Comparison of ENCODE assay signal across 28 mouse cellular contexts in genomic region chr15:84331066-84331612, GRCm38 (mm10). TPM values are rescaled to one million over a fixed set of nuclear protein-coding genes. Genes with fewer than 3 reads are reported as not detected.
DNase-seq lines count a peak whose midpoint lies in the region; TF ChIP-seq lines count a peak whose summit lies in the region.
"Had no signal": no experiment of that assay in that cellular context is flagged by ENCODE, and none has a peak within 500 bp of the region (broad histone marks: within the 10 kb centered on the region; RNA-seq: fewer than 3 reads in every experiment).

No protein-coding gene starts in this region.

- peak; percentile 56 for DNase-seq in kidney, postnatal 10 days
- no peak for DNase-seq in kidney, adult 18-20 months
- DNase-seq in thymus, postnatal 0 days (ENCODE audit: low spot score) = peak; percentile 77
- no peak for DNase-seq in thymus, postnatal 4 days
- DNase-seq in induced T-regulatory cell, adult 2 months (ENCODE audit: low read depth) = peak; percentile 54
- no peak for DNase-seq in cerebellum, adult 2 months
- DNase-seq in cerebellum, postnatal 25 days = no peak
- DNase-seq: adrenal gland, postnatal 36 days; cerebellum, adult 18-20 months; cerebellum, postnatal 36 days; gastrocnemius, postnatal 25 days; heart, adult 11 months; layer of hippocampus, adult 9-11 months; liver; lung, adult 2 months; lung, postnatal 10 days; right cerebral cortex, adult 18-20 months; right cerebral cortex, postnatal 4 days; thymus, adult 18-20 months; thymus, postnatal 36 days had no signal

- H3K4me3 ChIP-seq in cerebellum, adult 2 months (replicated peaks; ENCODE audit: insufficient read depth, low read depth, low read length) = no peak overlapping the region
- H3K4me3 ChIP-seq: heart, embryonic 10.5 days; heart, embryonic 15.5 days; midbrain, embryonic 15.5 days; neural tube, embryonic 12.5 days had no signal

- no peak overlapping the region for H3K27ac ChIP-seq in cerebellum, adult 2 months (ENCODE audit: insufficient read depth, low read length)
- H3K27ac ChIP-seq: heart, embryonic 10.5 days; heart, embryonic 15.5 days; liver, embryonic 14.5 days; macrophage; midbrain, embryonic 15.5 days; neural tube, embryonic 12.5 days; stomach, postnatal 0 days had no signal

- no peaks in the 10 kb centered on the region for H3K27me3 ChIP-seq in cerebellum, adult 2 months (ENCODE audit: control insufficient read depth, insufficient read depth, low read length)
- H3K27me3 ChIP-seq: CH12.LX; heart, embryonic 15.5 days; midbrain, embryonic 15.5 days; neural tube, embryonic 12.5 days had no signal

- 77% methylated on average over 4 of the region's 4 CpGs for WGBS in cerebellum, adult 2 months

- no peak for TF ChIP-seq POLR2A in cerebellum, adult 2 months (IDR thresholded peaks at IDR 0.05; ENCODE audit: borderline replicate concordance, insufficient read depth, low read length)

- TF ChIP-seq CTCF in cerebellum, adult 2 months (IDR thresholded peaks at IDR 0.05; ENCODE audit: borderline replicate concordance, insufficient read depth, low read depth, low read length) = no peak

- H3K4me1 ChIP-seq in cerebellum, adult 2 months (ENCODE audit: control insufficient read depth, insufficient read depth, low read length) = no peaks in the 10 kb centered on the region
- H3K4me1 ChIP-seq: neural tube, embryonic 12.5 days had no signal

RNA-seq across cellular contexts. Expression of gene Parvg, which starts 7.3 kb away (rescaled TPM):
- polyA plus RNA-seq in thymus, postnatal 0 days (2015; fragmentation: Nextera tagmentation; extraction: Ambion mirVana) = 130 and 155 TPM in 2 replicates
- polyA plus RNA-seq in cerebellum, adult 2 months (2012; rRNA removed) = 1.3 and 1.4 TPM in 2 replicates

Comparison
In these comparisons a context has a peak if more than half of its experiments do, and no peak if none do; other contexts are left out.
1. DNase-seq: peak in kidney, postnatal 10 days (single experiment), thymus, postnatal 0 days (single experiment) and induced T-regulatory cell, adult 2 months (single experiment); none in kidney, adult 18-20 months (single experiment), thymus, postnatal 4 days (single experiment), cerebellum, adult 2 months (0 of 2) and cerebellum, postnatal 25 days (0 of 2).
2. RNA of gene Parvg, which starts 7.3 kb away (polyA plus RNA-seq): 130 to 155 TPM in thymus, postnatal 0 days; 1.3 to 1.4 TPM in cerebellum, adult 2 months; every median in the first group is over 10 times any median in the second.